Mouse (Mus musculus) liver, postnatal 0 days (tissue): ENCODE results near the gene Mrvi1.

Experiments
- CTCF ChIP-seq: sonication (generic); IDR thresholded peaks from 2 replicates; pipeline ENCODE4 v1.5.1; 2016; ENCODE audit warnings: antibody characterized with exemption, low read depth
- EP300 ChIP-seq: IDR thresholded peaks from 2 replicates; pipeline ENCODE4 v1.6.1; 2016; ENCODE audit warnings: antibody characterized with exemption, low read depth, mild to moderate bottlenecking

DNA sequence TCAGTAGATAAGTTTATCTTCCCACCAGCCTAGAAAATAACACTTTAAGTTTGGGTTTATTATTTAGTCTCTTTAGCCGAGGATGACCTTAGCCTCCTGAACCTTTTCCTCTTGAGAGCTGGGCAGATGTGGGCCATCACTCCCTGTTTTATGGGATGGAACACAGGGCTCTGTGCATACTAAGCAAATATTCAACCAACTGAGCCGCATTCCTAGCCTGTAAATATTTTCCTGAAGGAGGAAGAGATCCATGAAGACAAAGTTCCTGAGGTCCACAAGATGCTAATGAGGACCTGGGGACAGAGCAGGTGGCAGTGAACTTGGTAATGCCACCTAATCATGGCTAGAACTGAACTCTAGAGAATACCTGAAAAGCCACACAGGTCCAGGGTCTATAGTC, 9.5 kb downstream of the Mrvi1 start:
- TF ChIP-seq CTCF (no peak), EP300 (no peak)
